Mouse (Mus musculus) E14TG2a.4 (cell line): ENCODE results near the gene Rcsd1.

Experiments used
- CTCF ChIP-seq: conservative IDR thresholded peaks from 2 replicates; pipeline ENCODE4 v1.5.1; 2014; ENCODE audit warnings: low read length
- NANOG ChIP-seq: IDR thresholded peaks from 2 replicates; pipeline ENCODE4 v1.6.1; 2014; ENCODE audit warnings: borderline replicate concordance, low read length, mixed read lengths
- POU5F1 ChIP-seq: IDR thresholded peaks from 2 replicates; pipeline ENCODE4 v1.6.1; 2014; ENCODE audit warnings: low read length, borderline replicate concordance

DNA sequence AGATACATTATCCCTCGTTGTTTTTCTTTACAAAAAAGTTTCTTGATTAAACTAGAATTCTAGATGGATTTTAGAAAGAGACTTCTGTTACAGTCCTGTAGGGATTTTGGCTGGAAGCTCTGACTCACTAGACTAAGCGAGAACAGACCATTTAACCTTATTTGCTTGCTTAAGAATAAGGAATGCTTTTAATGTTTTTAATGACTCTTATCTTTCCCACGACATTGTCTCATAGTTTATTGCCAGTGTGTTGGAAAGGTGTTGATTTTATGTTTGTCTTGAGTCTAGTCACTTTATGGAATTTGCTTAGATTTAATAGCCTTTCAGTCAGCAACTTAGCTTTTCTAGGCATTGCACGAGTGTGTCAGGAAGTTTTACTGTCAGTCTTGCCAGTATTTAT lies 45.6 kb upstream of the Rcsd1 start:
- no peak for TF ChIP-seq CTCF
- no peak for TF ChIP-seq POU5F1
- TF ChIP-seq NANOG = no peak
